Mouse (Mus musculus): ENCODE results near the gene Sult5a1. TPM values are rescaled to one million over a fixed set of nuclear protein-coding genes. Genes with fewer than 3 reads are reported as not detected.
A peak's percentile ranks its signal among the peaks of the same experiment; 100 is the strongest.

Sult5a1 gene
- total and polyA plus RNA-seq, 2 experiments, result 29.8 to 154 TPM

DNA sequence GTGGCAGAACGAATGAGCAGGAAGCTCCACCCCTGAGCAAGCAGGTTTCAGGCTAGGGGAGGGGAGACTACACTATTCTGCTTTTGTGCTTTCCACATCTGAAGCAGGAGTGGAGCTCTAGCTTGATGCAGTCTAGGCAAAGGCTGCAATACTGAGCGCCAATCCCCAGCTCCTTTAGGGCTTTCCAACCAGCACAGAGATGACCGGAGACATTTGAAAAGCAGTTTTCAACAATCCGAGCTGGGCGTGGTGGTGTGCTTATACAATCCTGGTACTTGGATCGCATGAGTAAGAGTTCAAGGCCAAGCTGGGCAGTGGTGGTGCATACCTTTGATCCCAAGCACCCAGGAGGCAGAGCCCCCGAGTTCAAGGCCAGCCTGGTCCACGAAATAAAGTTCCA, 33.8 kb upstream of the Sult5a1 start:
- WGBS, result 25% methylated on average over 8 of the region's 8 CpGs
- no peaks in the 10 kb centered on the region for H3K79me2 ChIP-seq (ENCODE audit: control insufficient read depth, insufficient read depth, low read length)
- no peak for TF ChIP-seq CTCF (IDR thresholded peaks at IDR 0.05; ENCODE audit: low read depth, low read length)
- TF ChIP-seq POLR2A (IDR thresholded peaks at IDR 0.05; ENCODE audit: extremely low read depth, insufficient read depth, low read length), result no peak
- H3K36me3 ChIP-seq (ENCODE audit: control insufficient read depth, insufficient read depth, low read length), result no peaks in the 10 kb centered on the region
- peak; percentile 61 for DNase-seq (ENCODE audit: extremely low read depth, low read depth, low spot score)
- H3K4me1 ChIP-seq (ENCODE audit: control insufficient read depth, insufficient read depth, low read length), result peaks cover 6% of the 10 kb centered on the region
- H3K9ac ChIP-seq (ENCODE audit: low read depth, low read length), result no peak overlapping the region
- H3K27me3 ChIP-seq (ENCODE audit: control insufficient read depth, insufficient read depth, low read length), result no peaks in the 10 kb centered on the region
- H3K4me3 ChIP-seq (ENCODE audit: insufficient read depth, low read depth, low read length), result no peak overlapping the region
- H3K27ac ChIP-seq (replicated peaks; ENCODE audit: insufficient read depth, low read depth, low read length), result no peak overlapping the region

DNA sequence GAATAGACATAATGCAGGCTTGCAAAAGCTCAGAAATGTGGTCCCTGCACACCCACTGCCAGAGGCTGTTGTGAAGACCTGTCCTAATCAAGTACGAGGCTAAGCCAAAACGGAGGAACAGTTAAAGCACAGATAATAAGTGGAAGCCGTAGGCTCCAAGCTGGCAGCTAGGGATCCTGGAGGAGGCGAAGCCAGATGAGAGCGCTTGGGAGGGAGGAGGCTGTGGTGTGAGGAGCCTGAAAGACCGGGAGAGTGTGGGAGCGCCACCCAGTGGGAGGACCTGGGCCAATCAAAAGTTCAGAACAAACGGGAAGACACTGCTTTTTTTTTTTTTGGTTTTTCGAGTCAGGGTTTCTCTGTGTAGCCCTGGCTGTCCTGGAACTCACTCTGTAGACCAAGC, 32.6 kb upstream of the Sult5a1 start:
- no peaks in the 10 kb centered on the region for H3K27me3 ChIP-seq (ENCODE audit: control insufficient read depth, insufficient read depth, low read length)
- peaks cover 6% of the 10 kb centered on the region for H3K4me1 ChIP-seq (ENCODE audit: control insufficient read depth, insufficient read depth, low read length)
- TF ChIP-seq POLR2A (IDR thresholded peaks at IDR 0.05; ENCODE audit: extremely low read depth, insufficient read depth, low read length) (no peak), CTCF (IDR thresholded peaks at IDR 0.05; ENCODE audit: low read depth, low read length) (peak; percentile 90)
- 4% methylated on average over 9 of the region's 9 CpGs for WGBS
- H3K36me3 ChIP-seq (ENCODE audit: control insufficient read depth, insufficient read depth, low read length), result no peaks in the 10 kb centered on the region
- DNase-seq (ENCODE audit: extremely low read depth, low read depth, low spot score), result peak; percentile 68
- peak overlapping the region; percentile 23; the same call in 1 of the 2 replicates for H3K9ac ChIP-seq (ENCODE audit: low read depth, low read length)
- H3K4me3 ChIP-seq (ENCODE audit: insufficient read depth, low read depth, low read length), result no peak overlapping the region
- H3K79me2 ChIP-seq (ENCODE audit: control insufficient read depth, insufficient read depth, low read length), result no peaks in the 10 kb centered on the region
- no peak overlapping the region for H3K27ac ChIP-seq (replicated peaks; ENCODE audit: insufficient read depth, low read depth, low read length)

DNA sequence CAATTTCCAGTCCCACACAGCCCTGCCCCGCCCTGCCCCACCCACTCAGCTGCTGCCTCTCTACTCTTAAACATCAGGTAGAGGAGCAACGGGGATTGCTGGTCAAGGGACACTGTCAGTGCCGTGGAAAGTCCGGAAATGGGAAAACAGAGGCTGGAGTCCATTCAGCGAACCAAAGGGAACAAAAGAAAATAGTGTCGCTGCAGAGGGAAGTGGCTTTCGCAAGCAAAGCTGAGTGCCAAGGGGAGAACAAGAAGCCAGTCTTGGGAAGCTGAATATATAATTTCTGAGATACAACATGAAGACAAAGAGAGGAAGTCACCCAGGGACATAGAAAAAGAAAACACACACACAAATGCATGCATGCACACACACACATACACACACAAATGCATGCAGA, 30.7 kb upstream of the Sult5a1 start:
- H3K79me2 ChIP-seq (ENCODE audit: control insufficient read depth, insufficient read depth, low read length), result no peaks in the 10 kb centered on the region
- WGBS, result 36% methylated on average over 7 of the region's 7 CpGs
- H3K27me3 ChIP-seq (ENCODE audit: control insufficient read depth, insufficient read depth, low read length), result no peaks in the 10 kb centered on the region

DNA sequence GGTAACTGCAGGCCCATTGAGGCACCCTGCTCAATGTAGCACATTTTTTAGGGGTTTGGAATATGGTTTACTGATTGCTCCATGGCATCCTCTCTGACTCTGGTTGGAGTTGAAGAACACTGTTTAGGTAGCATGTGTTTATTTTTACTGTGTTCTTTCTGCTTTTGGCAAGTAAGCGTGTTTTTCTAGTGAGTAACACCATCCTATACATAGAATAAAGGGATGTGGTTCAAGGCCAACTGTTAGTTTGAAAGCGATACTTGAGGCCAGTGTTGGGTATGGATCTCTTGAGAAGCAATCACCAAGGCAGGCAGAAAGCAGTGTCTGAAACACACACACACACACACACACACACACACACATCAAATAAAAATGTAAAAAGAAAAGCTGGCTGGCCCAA, 29.9 kb upstream of the Sult5a1 start:
- H3K4me3 ChIP-seq (ENCODE audit: insufficient read depth, low read depth, low read length), result no peak overlapping the region

More for the DNA sequence above, 30.7 kb upstream of the Sult5a1 start:
- Histone ChIP-seq H3K36me3 (ENCODE audit: control insufficient read depth, insufficient read depth, low read length) (no peaks in the 10 kb centered on the region), H3K4me3 (ENCODE audit: insufficient read depth, low read depth, low read length) (no peak overlapping the region), H3K4me1 (ENCODE audit: control insufficient read depth, insufficient read depth, low read length) (peaks cover 6% of the 10 kb centered on the region), H3K27ac (replicated peaks; ENCODE audit: insufficient read depth, low read depth, low read length) (no peak overlapping the region), H3K9ac (ENCODE audit: low read depth, low read length) (no peak overlapping the region)
- no peak for DNase-seq (ENCODE audit: extremely low read depth, low read depth, low spot score)
- TF ChIP-seq CTCF (IDR thresholded peaks at IDR 0.05; ENCODE audit: low read depth, low read length) (no peak), POLR2A (IDR thresholded peaks at IDR 0.05; ENCODE audit: extremely low read depth, insufficient read depth, low read length) (no peak)

DNA sequence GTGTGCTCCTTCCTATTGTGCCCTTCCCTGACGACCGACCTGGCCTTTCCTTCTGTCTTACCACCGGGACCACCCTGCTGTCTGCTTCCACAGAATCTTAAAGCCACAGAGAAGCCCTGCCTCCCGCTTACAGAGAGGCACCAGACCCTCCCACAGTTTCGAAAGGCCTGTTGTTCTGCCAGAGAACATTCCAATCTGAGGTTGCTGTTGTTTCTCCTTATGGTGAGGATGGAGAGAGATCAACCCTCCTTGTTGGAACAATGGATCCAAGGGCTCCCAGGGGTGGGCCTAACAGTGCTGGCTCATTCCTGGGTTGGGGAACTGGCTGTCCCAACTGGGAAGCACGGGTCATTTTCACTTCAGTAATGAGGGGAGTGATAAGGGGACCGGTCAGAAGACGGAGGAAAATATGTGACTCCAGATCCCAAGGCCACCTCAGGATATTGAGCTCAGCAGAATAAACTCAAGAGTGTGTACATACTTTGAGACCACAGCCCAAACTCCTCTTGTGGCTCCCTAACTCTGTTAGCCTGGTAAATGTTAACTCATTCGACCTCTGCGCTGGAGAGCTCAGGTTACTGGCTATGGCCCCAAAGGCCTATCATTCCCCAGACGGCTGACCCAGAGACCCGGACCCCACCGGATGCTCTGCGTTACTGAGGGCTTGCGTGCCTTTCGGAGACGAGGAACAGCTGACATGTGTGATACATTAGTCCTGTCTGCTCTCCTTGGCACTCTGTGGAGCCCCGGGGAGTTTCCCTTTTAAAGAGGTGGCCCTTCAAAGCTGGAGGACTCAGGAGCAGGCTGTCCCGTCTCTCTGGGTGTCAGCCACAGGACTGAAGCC, 27.7 kb upstream of the Sult5a1 start, which contains the start of gene Dpep1:
Dpep1 (plus strand) TSS at position 677 of the 844 bp plus-strand sequence.
- H3K27ac ChIP-seq (replicated peaks; ENCODE audit: insufficient read depth, low read depth, low read length), result no peak within 1 kb of the TSS
- no peak for DNase-seq (ENCODE audit: extremely low read depth, low read depth, low spot score)
- H3K9ac ChIP-seq (ENCODE audit: low read depth, low read length), result no peak within 1 kb of the TSS

More for the DNA sequence above, 29.9 kb upstream of the Sult5a1 start:
- WGBS, result 83% methylated on average over 2 of the region's 2 CpGs
- H3K4me1 ChIP-seq (ENCODE audit: control insufficient read depth, insufficient read depth, low read length), result peaks cover 6% of the 10 kb centered on the region
- no peaks in the 10 kb centered on the region for H3K79me2 ChIP-seq (ENCODE audit: control insufficient read depth, insufficient read depth, low read length)
- no peak for DNase-seq (ENCODE audit: extremely low read depth, low read depth, low spot score)
- TF ChIP-seq CTCF (IDR thresholded peaks at IDR 0.05; ENCODE audit: low read depth, low read length) (no peak), POLR2A (IDR thresholded peaks at IDR 0.05; ENCODE audit: extremely low read depth, insufficient read depth, low read length) (no peak)
- H3K27ac ChIP-seq (replicated peaks; ENCODE audit: insufficient read depth, low read depth, low read length), result no peak overlapping the region
- H3K27me3 ChIP-seq (ENCODE audit: control insufficient read depth, insufficient read depth, low read length), result no peaks in the 10 kb centered on the region
- no peaks in the 10 kb centered on the region for H3K36me3 ChIP-seq (ENCODE audit: control insufficient read depth, insufficient read depth, low read length)
- H3K9ac ChIP-seq (ENCODE audit: low read depth, low read length), result no peak overlapping the region

DNA sequence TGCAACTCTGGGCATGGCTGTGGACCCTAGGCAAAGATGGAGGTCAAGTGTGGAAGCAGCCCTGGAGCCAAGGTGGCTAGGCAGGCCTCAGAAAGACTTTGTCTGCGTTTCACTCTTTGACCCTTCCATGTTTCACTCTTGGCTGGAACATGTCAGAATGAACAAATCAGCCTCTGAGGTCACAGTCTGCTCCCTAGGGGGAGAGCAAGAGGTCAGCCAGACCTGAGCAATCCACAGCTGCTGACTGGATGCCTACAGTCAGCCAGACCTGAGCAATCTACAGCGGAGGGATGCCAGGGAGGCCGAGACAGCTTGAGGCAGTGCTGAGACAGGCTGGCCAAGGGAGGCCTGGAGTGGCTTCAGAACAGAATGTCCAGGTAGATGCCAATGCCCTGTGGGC, 23.3 kb upstream of the Sult5a1 start:
- DNase-seq (ENCODE audit: extremely low read depth, low read depth, low spot score), result peak; percentile 98

More for the DNA sequence above, 27.7 kb upstream of the Sult5a1 start, which contains the start of gene Dpep1:
- Histone ChIP-seq H3K27me3 (ENCODE audit: control insufficient read depth, insufficient read depth, low read length) (no peaks in the 10 kb centered on the region), H3K4me3 (ENCODE audit: insufficient read depth, low read depth, low read length) (no peak within 1 kb of the TSS; the same call in 1 of the 2 replicates), H3K4me1 (ENCODE audit: control insufficient read depth, insufficient read depth, low read length) (peaks cover 6% of the 10 kb centered on the region), H3K36me3 (ENCODE audit: control insufficient read depth, insufficient read depth, low read length) (no peaks in the 10 kb centered on the region), H3K79me2 (ENCODE audit: control insufficient read depth, insufficient read depth, low read length) (no peaks in the 10 kb centered on the region)
- WGBS, result 56% methylated on average over 19 of the region's 19 CpGs
- no peak for TF ChIP-seq CTCF (IDR thresholded peaks at IDR 0.05; ENCODE audit: low read depth, low read length)
- TF ChIP-seq POLR2A (IDR thresholded peaks at IDR 0.05; ENCODE audit: extremely low read depth, insufficient read depth, low read length), result no peak

More for the DNA sequence above, 23.3 kb upstream of the Sult5a1 start:
- Histone ChIP-seq H3K27ac (replicated peaks; ENCODE audit: insufficient read depth, low read depth, low read length) (peak overlapping the region; percentile 71), H3K27me3 (ENCODE audit: control insufficient read depth, insufficient read depth, low read length) (no peaks in the 10 kb centered on the region), H3K4me3 (ENCODE audit: insufficient read depth, low read depth, low read length) (peak overlapping the region; percentile 24), H3K4me1 (ENCODE audit: control insufficient read depth, insufficient read depth, low read length) (peaks cover 4% of the 10 kb centered on the region; the same call in 1 of the 2 replicates), H3K79me2 (ENCODE audit: control insufficient read depth, insufficient read depth, low read length) (no peaks in the 10 kb centered on the region), H3K36me3 (ENCODE audit: control insufficient read depth, insufficient read depth, low read length) (no peaks in the 10 kb centered on the region), H3K9ac (ENCODE audit: low read depth, low read length) (peak overlapping the region; percentile 48)
- TF ChIP-seq CTCF (IDR thresholded peaks at IDR 0.05; ENCODE audit: low read depth, low read length) (no peak), POLR2A (IDR thresholded peaks at IDR 0.05; ENCODE audit: extremely low read depth, insufficient read depth, low read length) (no peak)
- 45% methylated on average over 3 of the region's 3 CpGs for WGBS

Data from liver, adult 2 months (tissue).